Mouse (Mus musculus) heart, embryonic 10.5 days (tissue): Measurements from ENCODE around the gene Exosc8. TPM values are rescaled to one million over a fixed set of nuclear protein-coding genes. Genes with fewer than 3 reads are reported as not detected.

Experiments used
- DNase-seq: peaks from one replicate; pipeline ENCODE4 v3.0.0-alpha.2; 2017; ENCODE audit warnings: low spot score
- H3K27ac ChIP-seq: fragments of 300-500 bp; sonication (generic); 2 replicates; pipeline ENCODE4 v1.5.1; 2016; ENCODE audit warnings: mild to moderate bottlenecking
- H3K27me3 ChIP-seq: fragments of 300-500 bp; sonication (generic); 2 replicates; pipeline ENCODE4 v1.6.1; 2016; ENCODE audit warnings: mild to moderate bottlenecking; ENCODE audit not compliant: poor library complexity, insufficient read depth, severe bottlenecking
- H3K36me3 ChIP-seq: fragments of 300-500 bp; sonication (generic); 2 replicates; pipeline ENCODE4 v1.6.1; 2016; ENCODE audit warnings: mild to moderate bottlenecking, moderate library complexity
- H3K4me1 ChIP-seq: fragments of 300-500 bp; sonication (generic); 2 replicates; pipeline ENCODE4 v1.6.1; 2016; ENCODE audit warnings: mild to moderate bottlenecking
- H3K4me3 ChIP-seq: fragments of 300-500 bp; sonication (generic); 2 replicates; pipeline ENCODE4 v1.5.1; 2016; ENCODE audit warnings: mild to moderate bottlenecking, moderate library complexity
- H3K9me3 ChIP-seq: fragments of 300-500 bp; sonication (generic); 2 replicates; pipeline ENCODE4 v1.6.1; 2016; ENCODE audit warnings: mild to moderate bottlenecking, moderate library complexity
- WGBS: fragments of 180-500 bp; shearing (Covaris S2); methylation state at CpG from one replicate; pipeline ENCODE4 v1.1.7; 2016; 5-methylcytosine and 5-hydroxymethylcytosine counted together
- polyA plus RNA-seq: library from polyadenylated mRNA; unstranded; fragments of >200 nt; fragmentation: Nextera tagmentation; extraction: Ambion mirVana; gene quantifications from 2 replicates; pipeline ENCODE4 v1.2.1, GENCODE M21; 2016

Gene Exosc8
- polyA plus RNA-seq, 1 experiment from 2014 or later, result 156 TPM

- no peaks in the 10 kb centered on the region for H3K36me3 ChIP-seq
- H3K4me1 ChIP-seq, result peaks cover 25% of the 10 kb centered on the region
- DNase-seq, result no peak
- WGBS, result 75% methylated on average over 9 of the region's 9 CpGs
- no peaks in the 10 kb centered on the region for H3K9me3 ChIP-seq
- H3K4me3 ChIP-seq, result no peak overlapping the region
- no peak overlapping the region for H3K27ac ChIP-seq
- H3K27me3 ChIP-seq, result peaks cover 10% of the 10 kb centered on the region; the same call in 1 of the 2 replicates
Observed at GRCm38 (mm10) chr3:54759211-54759610, 24.0 kb upstream of the Exosc8 start.

- WGBS, result 87% methylated on average over 8 of the region's 8 CpGs
- Histone ChIP-seq H3K27ac (no peak overlapping the region), H3K4me3 (no peak overlapping the region), H3K36me3 (no peaks in the 10 kb centered on the region), H3K9me3 (no peaks in the 10 kb centered on the region), H3K4me1 (peaks cover 22% of the 10 kb centered on the region), H3K27me3 (peaks cover 10% of the 10 kb centered on the region; the same call in 1 of the 2 replicates)
- no peak for DNase-seq
Observed at GRCm38 (mm10) chr3:54757446-54757845, 22.3 kb upstream of the Exosc8 start.

GRCm38 (mm10) chr3:54756058-54756457 is 20.9 kb upstream of the Exosc8 start:
- Histone ChIP-seq H3K4me3 (peak overlapping the region; percentile 74), H3K4me1 (peaks cover 21% of the 10 kb centered on the region), H3K36me3 (peaks cover 5% of the 10 kb centered on the region), H3K9me3 (no peaks in the 10 kb centered on the region), H3K27me3 (peaks cover 10% of the 10 kb centered on the region; the same call in 1 of the 2 replicates), H3K27ac (peak overlapping the region; percentile 90)
- no peak for DNase-seq
- 0% methylated on average over 11 of the region's 11 CpGs for WGBS

- Histone ChIP-seq H3K9me3 (no peaks in the 10 kb centered on the region), H3K36me3 (peaks cover 12% of the 10 kb centered on the region), H3K4me1 (peaks cover 15% of the 10 kb centered on the region), H3K27me3 (peaks cover 10% of the 10 kb centered on the region; the same call in 1 of the 2 replicates), H3K27ac (peak within 1 kb of the TSS; percentile 90), H3K4me3 (peak within 1 kb of the TSS; percentile 74)
- peak; percentile 81 for DNase-seq
- whole genome bisulfite sequencing, result under 1% methylated on average over 62 of the region's 66 CpGs
Observed at GRCm38 (mm10) chr3:54755145-54756041, 20.2 kb upstream of the Exosc8 start, which contains the start of gene Smad9. Gene Smad9, plus strand, starts transcription at chr3:54755582.

GRCm38 (mm10) chr3:54753411-54753810 is 18.2 kb upstream of the Exosc8 start:
- Histone ChIP-seq H3K4me1 (peaks cover 14% of the 10 kb centered on the region), H3K9me3 (no peaks in the 10 kb centered on the region), H3K4me3 (no peak overlapping the region), H3K27me3 (peaks cover 10% of the 10 kb centered on the region; the same call in 1 of the 2 replicates), H3K27ac (no peak overlapping the region), H3K36me3 (peaks cover 32% of the 10 kb centered on the region)
- WGBS, result 76% methylated on average over 4 of the region's 4 CpGs
- DNase-seq, result no peak

- peaks cover 7% of the 10 kb centered on the region; the same call in 1 of the 2 replicates for H3K4me1 ChIP-seq
- no peak overlapping the region for H3K4me3 ChIP-seq
- no peaks in the 10 kb centered on the region for H3K9me3 ChIP-seq
- H3K36me3 ChIP-seq, result peaks cover 98% of the 10 kb centered on the region
- no peaks in the 10 kb centered on the region for H3K27me3 ChIP-seq
- H3K27ac ChIP-seq, result no peak overlapping the region
- WGBS, result 57% methylated on average over 5 of the region's 5 CpGs
- DNase-seq, result no peak
Observed at GRCm38 (mm10) chr3:54745799-54746198, 10.6 kb upstream of the Exosc8 start.

- WGBS, result 97% methylated on average over 11 of the region's 11 CpGs
- no peak overlapping the region for H3K27ac ChIP-seq
- H3K9me3 ChIP-seq, result no peaks in the 10 kb centered on the region
- H3K4me3 ChIP-seq, result no peak overlapping the region
- H3K36me3 ChIP-seq, result peaks cover 81% of the 10 kb centered on the region
- no peak for DNase-seq
- H3K4me1 ChIP-seq, result peaks cover 2% of the 10 kb centered on the region; the same call in 1 of the 2 replicates
- H3K27me3 ChIP-seq, result no peaks in the 10 kb centered on the region
Observed at GRCm38 (mm10) chr3:54741965-54742364, 6.8 kb upstream of the Exosc8 start.

GRCm38 (mm10) chr3:54737317-54737716 is 2.1 kb upstream of the Exosc8 start:
- Histone ChIP-seq H3K4me3 (no peak overlapping the region), H3K4me1 (no peaks in the 10 kb centered on the region), H3K27me3 (no peaks in the 10 kb centered on the region), H3K9me3 (no peaks in the 10 kb centered on the region), H3K27ac (no peak overlapping the region), H3K36me3 (peaks cover 49% of the 10 kb centered on the region)
- DNase-seq, result no peak
- WGBS, result 93% methylated on average over 8 of the region's 8 CpGs

GRCm38 (mm10) chr3:54736101-54736927 is 1.1 kb upstream of the Exosc8 start:
- Histone ChIP-seq H3K4me3 (peak overlapping the region; percentile 95), H3K4me1 (no peaks in the 10 kb centered on the region), H3K27me3 (no peaks in the 10 kb centered on the region), H3K27ac (peak overlapping the region; percentile 98), H3K9me3 (no peaks in the 10 kb centered on the region), H3K36me3 (peaks cover 49% of the 10 kb centered on the region)
- WGBS, result 60% methylated on average over 18 of the region's 18 CpGs
- no peak for DNase-seq

- H3K36me3 ChIP-seq, result peaks cover 54% of the 10 kb centered on the region
- H3K4me3 ChIP-seq, result peak overlapping the region; percentile 95
- H3K9me3 ChIP-seq, result no peaks in the 10 kb centered on the region
- peak; percentile 95 for DNase-seq
- H3K27ac ChIP-seq, result peak overlapping the region; percentile 98
- no peaks in the 10 kb centered on the region for H3K27me3 ChIP-seq
- under 1% methylated on average over 84 of the region's 84 CpGs for WGBS
- no peaks in the 10 kb centered on the region for H3K4me1 ChIP-seq
Observed at GRCm38 (mm10) chr3:54734411-54735246, 564 bp downstream of the Exosc8 start.

- DNase-seq, result no peak
- Histone ChIP-seq H3K4me1 (no peaks in the 10 kb centered on the region), H3K36me3 (peaks cover 63% of the 10 kb centered on the region), H3K4me3 (no peak overlapping the region), H3K27ac (no peak overlapping the region), H3K27me3 (no peaks in the 10 kb centered on the region), H3K9me3 (no peaks in the 10 kb centered on the region)
- WGBS, result 71% methylated on average over 4 of the region's 4 CpGs
Observed at GRCm38 (mm10) chr3:54732371-54732770, 2.8 kb downstream of the Exosc8 start.

- H3K36me3 ChIP-seq, result peaks cover 70% of the 10 kb centered on the region
Observed at GRCm38 (mm10) chr3:54731626-54732150, 3.5 kb downstream of the Exosc8 start.

More at GRCm38 (mm10) chr3:54731626-54732150, 3.5 kb downstream of the Exosc8 start:
- Histone ChIP-seq H3K9me3 (no peaks in the 10 kb centered on the region), H3K27ac (no peak overlapping the region), H3K4me1 (no peaks in the 10 kb centered on the region), H3K27me3 (no peaks in the 10 kb centered on the region), H3K4me3 (no peak overlapping the region)
- no peak for DNase-seq
- 88% methylated on average over 8 of the region's 8 CpGs for WGBS
